In the genomic region with DNA sequence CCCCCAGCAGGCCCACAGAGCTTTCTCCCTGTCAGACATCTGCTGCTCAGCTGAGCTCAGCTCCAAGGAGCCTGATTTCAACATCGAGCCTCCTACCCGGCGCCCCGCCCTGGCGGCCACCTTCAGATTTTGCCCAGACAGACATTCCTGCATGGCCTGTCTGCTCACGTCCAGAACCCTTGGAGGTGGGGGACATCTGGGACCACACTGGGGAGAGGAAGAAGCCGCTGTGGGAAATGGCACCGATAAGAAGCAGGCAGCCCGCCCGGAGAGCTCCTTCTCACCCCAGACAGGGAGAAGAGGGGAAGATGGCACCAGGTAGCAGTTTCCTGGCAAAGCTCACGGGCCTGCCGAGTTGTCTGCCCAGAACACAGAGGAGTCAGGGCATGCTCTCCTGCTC, we compare ENCODE assay signal across 10 mouse cellular contexts.
DNase-seq lines count a peak whose midpoint lies in the region; ATAC-seq and TF ChIP-seq lines count a peak whose summit lies in the region.
"Had no signal": no experiment of that assay in that cellular context is flagged by ENCODE, and none has a peak within 500 bp of the region (broad histone marks: within the 10 kb centered on the region; RNA-seq: fewer than 3 reads in every experiment).

No protein-coding gene starts in this region.

- H3K9me3 ChIP-seq in forebrain, embryonic 15.5 days: no peaks in the 10 kb centered on the region
- H3K9me3 ChIP-seq in forebrain, postnatal 0 days (ENCODE audit: low read length): no peaks in the 10 kb centered on the region
- H3K9me3 ChIP-seq in liver, embryonic 13.5 days (replicated peaks): no peaks in the 10 kb centered on the region
- H3K9me3 ChIP-seq in liver, embryonic 11.5 days (ENCODE audit: control insufficient read depth, low read length): no peaks in the 10 kb centered on the region
- H3K9me3 ChIP-seq in limb, embryonic 14.5 days (ENCODE audit: control insufficient read depth, low read length): no peaks in the 10 kb centered on the region

- H3K27ac ChIP-seq in forebrain, embryonic 15.5 days (replicated peaks): 0 out of 2 replicates have a peak overlapping the region, but pooled peaks have one; percentile 21
- no peak overlapping the region for H3K27ac ChIP-seq in forebrain, postnatal 0 days (ENCODE audit: low read depth, low read length)
- H3K27ac ChIP-seq in liver, embryonic 13.5 days: 0 out of 2 replicates have a peak overlapping the region, but pooled peaks have one; percentile 3
- H3K27ac ChIP-seq in liver, embryonic 11.5 days (ENCODE audit: low read depth, low read length): no peak overlapping the region
- H3K27ac ChIP-seq in cerebellum, adult 2 months (ENCODE audit: insufficient read depth, low read length): peak overlapping the region; percentile 78
- H3K27ac ChIP-seq in limb, embryonic 14.5 days (replicated peaks; ENCODE audit: low read depth, low read length): peak overlapping the region; percentile 38; the same call in 1 of the 2 replicates

- peaks cover 8% of the 10 kb centered on the region; the same call in 1 of the 2 replicates for H3K36me3 ChIP-seq in forebrain, embryonic 15.5 days
- H3K36me3 ChIP-seq in forebrain, postnatal 0 days (ENCODE audit: insufficient read depth): no peaks in the 10 kb centered on the region; the same call in 1 of the 2 replicates
- peaks cover 15% of the 10 kb centered on the region for H3K36me3 ChIP-seq in liver, embryonic 13.5 days
- H3K36me3 ChIP-seq in liver, embryonic 11.5 days (ENCODE audit: control insufficient read depth, insufficient read depth, low read length): no peaks in the 10 kb centered on the region; the same call in 1 of the 2 replicates
- peaks cover 55% of the 10 kb centered on the region for H3K36me3 ChIP-seq in limb, embryonic 14.5 days (ENCODE audit: control insufficient read depth, insufficient read depth, low read length)

- ATAC-seq in forebrain, embryonic 15.5 days (replicated peaks): no peak
- no peak for ATAC-seq in forebrain, postnatal 0 days
- no peak for ATAC-seq in liver, embryonic 13.5 days (ENCODE audit: low read depth)
- no peak for ATAC-seq in liver, embryonic 11.5 days (replicated peaks; ENCODE audit: low FRiP score)
- no peak for ATAC-seq in limb, embryonic 14.5 days (ENCODE audit: low FRiP score, low read depth)

- H3K9ac ChIP-seq in forebrain, embryonic 15.5 days (replicated peaks): no peak overlapping the region
- H3K9ac ChIP-seq in forebrain, postnatal 0 days: no peak overlapping the region
- H3K9ac ChIP-seq in liver, embryonic 13.5 days: no peak overlapping the region
- H3K9ac ChIP-seq in liver, embryonic 11.5 days (ENCODE audit: low read depth, low read length): no peak overlapping the region
- H3K9ac ChIP-seq in limb, embryonic 14.5 days (ENCODE audit: low read depth, low read length, severe bottlenecking): no peak overlapping the region

- H3K4me3 ChIP-seq in forebrain, embryonic 15.5 days: no peak overlapping the region
- H3K4me3 ChIP-seq in forebrain, postnatal 0 days (ENCODE audit: low read depth, low read length): no peak overlapping the region
- no peak overlapping the region for H3K4me3 ChIP-seq in liver, embryonic 13.5 days (replicated peaks)
- no peak overlapping the region for H3K4me3 ChIP-seq in liver, embryonic 11.5 days (ENCODE audit: low read depth, low read length)
- H3K4me3 ChIP-seq in cerebellum, adult 2 months (replicated peaks; ENCODE audit: insufficient read depth, low read depth, low read length): no peak overlapping the region
- no peak overlapping the region for H3K4me3 ChIP-seq in limb, embryonic 14.5 days (replicated peaks; ENCODE audit: low read length)
- H3K4me3 ChIP-seq: erythroblast, embryonic 14.5 days had no signal

- no peak for TF ChIP-seq CTCF in forebrain, postnatal 0 days (IDR thresholded peaks at IDR 0.05; ENCODE audit: low read depth)
- no peak for TF ChIP-seq CTCF in cerebellum, adult 2 months (IDR thresholded peaks at IDR 0.05; ENCODE audit: borderline replicate concordance, insufficient read depth, low read depth, low read length)

- no peaks in the 10 kb centered on the region for H3K27me3 ChIP-seq in forebrain, embryonic 15.5 days
- no peaks in the 10 kb centered on the region for H3K27me3 ChIP-seq in forebrain, postnatal 0 days (ENCODE audit: insufficient read depth, low read length)
- H3K27me3 ChIP-seq in liver, embryonic 13.5 days: no peaks in the 10 kb centered on the region; the same call in 1 of the 2 replicates
- no peaks in the 10 kb centered on the region for H3K27me3 ChIP-seq in liver, embryonic 11.5 days (replicated peaks; ENCODE audit: control insufficient read depth, insufficient read depth, low read length)
- no peaks in the 10 kb centered on the region for H3K27me3 ChIP-seq in cerebellum, adult 2 months (ENCODE audit: control insufficient read depth, insufficient read depth, low read length)
- H3K27me3 ChIP-seq in limb, embryonic 14.5 days (ENCODE audit: control insufficient read depth, insufficient read depth, low read length): no peaks in the 10 kb centered on the region

- peaks cover 39% of the 10 kb centered on the region for H3K4me1 ChIP-seq in forebrain, embryonic 15.5 days
- no peaks in the 10 kb centered on the region for H3K4me1 ChIP-seq in forebrain, postnatal 0 days (ENCODE audit: insufficient read depth)
- H3K4me1 ChIP-seq in liver, embryonic 13.5 days (replicated peaks): peaks cover 23% of the 10 kb centered on the region
- H3K4me1 ChIP-seq in liver, embryonic 11.5 days (replicated peaks; ENCODE audit: control insufficient read depth, insufficient read depth, low read length): peaks cover 16% of the 10 kb centered on the region
- H3K4me1 ChIP-seq in cerebellum, adult 2 months (ENCODE audit: control insufficient read depth, insufficient read depth, low read length): peaks cover 57% of the 10 kb centered on the region
- H3K4me1 ChIP-seq in limb, embryonic 14.5 days (ENCODE audit: control insufficient read depth, insufficient read depth, low read length): peaks cover 42% of the 10 kb centered on the region

- WGBS in forebrain, embryonic 15.5 days: 82% methylated on average over 12 of the region's 12 CpGs
- WGBS in forebrain, postnatal 0 days: 83% methylated on average over 12 of the region's 12 CpGs
- 59% methylated on average over 12 of the region's 12 CpGs for WGBS in liver, embryonic 13.5 days (ENCODE audit: insufficient replicate concordance)
- WGBS in liver, embryonic 11.5 days: 58% methylated on average over 12 of the region's 12 CpGs
- WGBS in cerebellum, adult 2 months: 21% methylated on average over 12 of the region's 12 CpGs
- 50% methylated on average over 11 of the region's 12 CpGs for WGBS in limb, embryonic 14.5 days

- H3K4me2 ChIP-seq in forebrain, embryonic 15.5 days (replicated peaks): no peak overlapping the region
- no peak overlapping the region for H3K4me2 ChIP-seq in forebrain, postnatal 0 days (ENCODE audit: low read depth)
- no peak overlapping the region for H3K4me2 ChIP-seq in liver, embryonic 13.5 days
- no peak overlapping the region for H3K4me2 ChIP-seq in liver, embryonic 11.5 days
- no peak overlapping the region for H3K4me2 ChIP-seq in limb, embryonic 14.5 days (replicated peaks; ENCODE audit: low read depth, low read length, severe bottlenecking)

- TF ChIP-seq POLR2A in cerebellum, adult 2 months (IDR thresholded peaks at IDR 0.05; ENCODE audit: borderline replicate concordance, insufficient read depth, low read length): no peak
- TF ChIP-seq POLR2A in limb, embryonic 14.5 days (IDR thresholded peaks at IDR 0.05; ENCODE audit: borderline replicate concordance, extremely low read depth, insufficient read depth, insufficient read length): no peak

- no peak for DNase-seq in forebrain, postnatal 0 days
- DNase-seq in liver, embryonic 13.5 days: no peak
- DNase-seq in liver, embryonic 11.5 days (ENCODE audit: low spot score): no peak
- peak; percentile 65 to 67 for DNase-seq in cerebellum, adult 2 months
- DNase-seq in limb, embryonic 14.5 days (ENCODE audit: low spot score): no peak
- no peak for DNase-seq in B cell, adult 2 months
- no peak for DNase-seq in embryo, embryonic 11 days
- DNase-seq: lung, postnatal 4 days had no signal

Comparison
In these comparisons a context has a peak if more than half of its experiments do, and no peak if none do; other contexts are left out.
1. H3K27ac ChIP-seq: peak in forebrain, embryonic 15.5 days (single experiment), liver, embryonic 13.5 days (single experiment), cerebellum, adult 2 months (single experiment) and limb, embryonic 14.5 days (single experiment); none in forebrain, postnatal 0 days (single experiment) and liver, embryonic 11.5 days (single experiment).
2. DNase-seq: peak in cerebellum, adult 2 months (2 of 2); none in forebrain, postnatal 0 days (single experiment), liver, embryonic 13.5 days (single experiment), liver, embryonic 11.5 days (single experiment), limb, embryonic 14.5 days (single experiment), B cell, adult 2 months (0 of 2) and embryo, embryonic 11 days (single experiment).